Mouse (Mus musculus) lung, embryonic 14.5 days (tissue): ENCODE results near the gene Map3k6. TPM values are rescaled to one million over a fixed set of nuclear protein-coding genes. Genes with fewer than 3 reads are reported as not detected.

ENCODE experiments used
- ATAC-seq: fragments of 200-750 bp; cut with Nextera tagmentation; 2 replicates; pipeline ENCODE4 v1.8.0; 2017; ENCODE audit warnings: mild to moderate bottlenecking, moderate TSS enrichment, moderate library complexity; ENCODE audit not compliant: insufficient read depth
- DNase-seq: peaks from one replicate; pipeline ENCODE4 v3.0.0-alpha.2; 2015
- H3K27ac ChIP-seq: fragments of 300-500 bp; sonication (generic); 2 replicates; pipeline ENCODE4 v1.5.1; 2014; ENCODE audit warnings: low read depth, mild to moderate bottlenecking, moderate library complexity
- H3K27me3 ChIP-seq: fragments of 300-500 bp; sonication (generic); 2 replicates; pipeline ENCODE4 v1.6.1; 2014; ENCODE audit warnings: low read length, control low read depth; ENCODE audit not compliant: insufficient read depth
- H3K36me3 ChIP-seq: fragments of 300-500 bp; sonication (generic); 2 replicates; pipeline ENCODE4 v1.6.1; 2014; ENCODE audit warnings: control low read depth; ENCODE audit not compliant: insufficient read depth
- H3K4me1 ChIP-seq: fragments of 300-500 bp; sonication (generic); 2 replicates; pipeline ENCODE4 v1.6.1; 2014; ENCODE audit warnings: antibody characterized with exemption, control low read depth; ENCODE audit not compliant: insufficient read depth
- H3K4me2 ChIP-seq: fragments of 300-500 bp; sonication (generic); 2 replicates; pipeline ENCODE4 v1.6.1; 2014; ENCODE audit warnings: mild to moderate bottlenecking
- H3K4me3 ChIP-seq: fragments of 300-500 bp; sonication (generic); 2 replicates; pipeline ENCODE4 v1.5.1; 2014; ENCODE audit warnings: low read depth, low read length
- H3K9ac ChIP-seq: fragments of 300-500 bp; sonication (generic); 2 replicates; pipeline ENCODE4 v1.6.1; 2014
- H3K9me3 ChIP-seq: fragments of 300-500 bp; sonication (generic); 2 replicates; pipeline ENCODE4 v1.6.1; 2016; ENCODE audit warnings: low read depth, low read length, control low read depth
- CTCF ChIP-seq: IDR thresholded peaks from 2 replicates; pipeline ENCODE4 v1.5.1; 2016; ENCODE audit warnings: antibody characterized with exemption, low read depth
- WGBS: fragments of 180-500 bp; shearing (Covaris S2); extraction: QIAGEN DNeasy Blood & Tissue Kit; methylation state at CpG from one replicate; pipeline ENCODE4 v1.1.7; 2014; 5-methylcytosine and 5-hydroxymethylcytosine counted together
- microRNA-seq: library from miRNA; unstranded; fragments of <30 nt; microRNA quantifications from one replicate; pipeline ENCODE4, GENCODE M21; 2016; ENCODE audit warnings: borderline number of aligned reads
- polyA plus RNA-seq: library from polyadenylated mRNA; unstranded; fragments of >200 nt; fragmentation: Nextera tagmentation; extraction: Ambion mirVana; gene quantifications from 2 replicates; pipeline ENCODE4 v1.2.1, GENCODE M21; 2014

Gene Map3k6
- polyA plus RNA-seq, 1 experiment from 2014 or later: 2.2 TPM

GRCm38 (mm10) chr4:133298516-133299365, 58.1 kb downstream of the Map3k6 start:
- 44% methylated on average over 12 of the region's 12 CpGs for WGBS
- H3K36me3 ChIP-seq: peaks cover 46% of the 10 kb centered on the region
- peak overlapping the region; percentile 42; the same call in 1 of the 2 replicates for H3K27ac ChIP-seq
- ATAC-seq (no peak), DNase-seq (peak; percentile 32)
- H3K9me3 ChIP-seq: no peaks in the 10 kb centered on the region
- H3K9ac ChIP-seq: no peak overlapping the region; the same call in none of the 2 replicates
- H3K4me2 ChIP-seq: no peak overlapping the region
- no peak overlapping the region for H3K4me3 ChIP-seq
- H3K4me1 ChIP-seq: peaks cover 11% of the 10 kb centered on the region; the same call in 1 of the 2 replicates
- no peak for TF ChIP-seq CTCF
- no peaks in the 10 kb centered on the region for H3K27me3 ChIP-seq

GRCm38 (mm10) chr4:133299701-133300100, 59.1 kb downstream of the Map3k6 start:
- no peaks in the 10 kb centered on the region for H3K9me3 ChIP-seq
- TF ChIP-seq CTCF: no peak
- H3K27ac ChIP-seq: 0 out of 2 replicates have a peak overlapping the region, but pooled peaks have one; percentile 42
- DNase-seq (peak; percentile 20), ATAC-seq (no peak)
- no peak overlapping the region; the same call in 1 of the 2 replicates for H3K9ac ChIP-seq
- no peak overlapping the region for H3K4me3 ChIP-seq
- no peak overlapping the region for H3K4me2 ChIP-seq
- H3K36me3 ChIP-seq: peaks cover 51% of the 10 kb centered on the region
- WGBS: 45% methylated on average over 5 of the region's 5 CpGs
- no peaks in the 10 kb centered on the region for H3K27me3 ChIP-seq
- H3K4me1 ChIP-seq: peaks cover 10% of the 10 kb centered on the region; the same call in 1 of the 2 replicates

DNA sequence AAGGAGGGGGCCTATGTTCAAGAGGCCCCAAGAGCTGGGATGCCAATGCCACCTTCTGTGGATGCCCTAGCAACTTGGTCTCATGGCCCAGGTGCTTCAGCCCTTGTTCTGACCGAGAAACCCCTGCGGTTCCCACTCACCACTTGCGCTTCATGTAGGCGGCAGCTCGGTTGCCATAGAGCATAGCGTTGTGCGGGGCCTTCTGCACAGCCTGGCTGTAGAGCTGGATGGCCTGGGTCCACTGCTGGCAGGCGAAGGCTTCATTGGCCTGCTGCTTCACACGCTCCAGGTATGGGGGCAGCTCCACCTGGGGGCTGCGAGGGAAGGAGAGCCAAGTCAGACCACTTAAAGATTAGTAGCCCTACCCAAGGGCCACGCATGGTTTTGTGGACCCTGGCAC, 59.8 kb downstream of the Map3k6 start:
- peaks cover 44% of the 10 kb centered on the region for H3K36me3 ChIP-seq
- no peak for TF ChIP-seq CTCF

GRCm38 (mm10) chr4:133301802-133302201, 61.2 kb downstream of the Map3k6 start:
- peak; percentile 94 for TF ChIP-seq CTCF
- no peak overlapping the region for H3K9ac ChIP-seq
- H3K4me3 ChIP-seq: no peak overlapping the region
- H3K36me3 ChIP-seq: peaks cover 34% of the 10 kb centered on the region
- H3K9me3 ChIP-seq: no peaks in the 10 kb centered on the region
- H3K27ac ChIP-seq: no peak overlapping the region
- H3K4me1 ChIP-seq: peaks cover 10% of the 10 kb centered on the region; the same call in 1 of the 2 replicates
- ATAC-seq (no peak), DNase-seq (peak; percentile 83)
- H3K4me2 ChIP-seq: no peak overlapping the region
- no peaks in the 10 kb centered on the region for H3K27me3 ChIP-seq
- 22% methylated on average over 4 of the region's 4 CpGs for WGBS

More for the DNA sequence above, 59.8 kb downstream of the Map3k6 start:
- Histone ChIP-seq H3K9me3 (no peaks in the 10 kb centered on the region), H3K4me3 (no peak overlapping the region), H3K27ac (no peak overlapping the region), H3K9ac (no peak overlapping the region), H3K27me3 (no peaks in the 10 kb centered on the region), H3K4me2 (no peak overlapping the region), H3K4me1 (peaks cover 10% of the 10 kb centered on the region; the same call in 1 of the 2 replicates)
- 84% methylated on average over 11 of the region's 11 CpGs for WGBS
- DNase-seq (no peak), ATAC-seq (no peak)

Small RNAs within 50 kb of the gene (microRNA-seq; reads per million reads assigned to microRNA genes)
- not detected for gene Mir7017

Other genes starting within 250 kb of the Map3k6 start
- 10.2 and 10.5 TPM in 2 replicates for gene Ahdc1, start 229.6 kb upstream of the Map3k6 start, polyA plus RNA-seq
- 96.3 and 101 TPM in 2 replicates for gene Wasf2, start 110.3 kb upstream of the Map3k6 start, polyA plus RNA-seq
- gene Cd164l2, start 28.7 kb upstream of the Map3k6 start, polyA plus RNA-seq: 5.0 and 7.4 TPM in 2 replicates
- gene Gpr3, start 28.3 kb upstream of the Map3k6 start, polyA plus RNA-seq: 0.18 TPM in 1 of 2 replicates, not detected in the other
- 0.73 and 0.84 TPM in 2 replicates for gene Sytl1, start 22.3 kb downstream of the Map3k6 start, polyA plus RNA-seq
- 86.5 and 88.1 TPM in 2 replicates for gene Tmem222, start 37.0 kb downstream of the Map3k6 start, polyA plus RNA-seq
- 13.8 and 15.3 TPM in 2 replicates for gene Wdtc1, start 112.7 kb downstream of the Map3k6 start, polyA plus RNA-seq
- gene Slc9a1, start 128.9 kb downstream of the Map3k6 start, polyA plus RNA-seq: 8.7 and 9.7 TPM in 2 replicates
- gene Tent5b, start 239.3 kb downstream of the Map3k6 start, polyA plus RNA-seq: 0.41 and 0.42 TPM in 2 replicates